Mouse (Mus musculus): Measurements from ENCODE around the gene Cited4. TPM values are rescaled to one million over a fixed set of nuclear protein-coding genes. Genes with fewer than 3 reads are reported as not detected.

The Cited4 gene
- total RNA-seq (2023), result 0.47 TPM

GRCm38 (mm10) chr4:120666358-120667024 lies at the start of gene Cited4:
Cited4 (plus strand) TSS chr4:120666572.

Other genes starting within 250 kb of the Cited4 start
- gene Slfnl1, start 134.3 kb upstream of the Cited4 start, total RNA-seq (2023), result 0.41 TPM
- 17.3 TPM for gene Ctps, start 96.3 kb upstream of the Cited4 start, total RNA-seq (2023)
- gene Gm8439, start 77.8 kb upstream of the Cited4 start, total RNA-seq (2023), result not detected
- not detected for gene Kcnq4, start 82.0 kb downstream of the Cited4 start, total RNA-seq (2023)
- 101 TPM for gene Nfyc, start 165.0 kb downstream of the Cited4 start, total RNA-seq (2023)
- gene Rims3, start 188.2 kb downstream of the Cited4 start, total RNA-seq (2023), result 2.8 TPM

Data from CD4-positive naive resting alpha-beta T cell, adult 76 days (primary cell).